Mouse (Mus musculus): ENCODE results near the gene Il1rap. TPM values are rescaled to one million over a fixed set of nuclear protein-coding genes. Genes with fewer than 3 reads are reported as not detected.

Il1rap gene
- polyA plus RNA-seq (2015; fragmentation: Nextera tagmentation; extraction: Ambion mirVana) = 6.8 and 7.7 TPM in 2 replicates

- H3K27ac ChIP-seq = peak within 1 kb of the TSS; percentile 39; the same call in 1 of the 2 replicates
- H3K27me3 ChIP-seq (replicated peaks) = no peaks in the 10 kb centered on the region
- no peaks in the 10 kb centered on the region for H3K36me3 ChIP-seq (replicated peaks)
- ATAC-seq (replicated peaks) = peak; percentile 98
- H3K4me3 ChIP-seq = peak within 1 kb of the TSS; percentile 59
- peak within 1 kb of the TSS; percentile 54 for H3K9ac ChIP-seq
- no peaks in the 10 kb centered on the region for H3K9me3 ChIP-seq
- peaks cover 8% of the 10 kb centered on the region; the same call in 1 of the 2 replicates for H3K4me1 ChIP-seq
- 2% methylated on average over 51 of the region's 51 CpGs for whole genome bisulfite sequencing
- peak within 1 kb of the TSS; percentile 79 for H3K4me2 ChIP-seq
These were observed at the start of gene Il1rap for GRCm38 (mm10) chr16:26581048-26581912. Gene Il1rap, plus strand, starts transcription at chr16:26581704.

DNA sequence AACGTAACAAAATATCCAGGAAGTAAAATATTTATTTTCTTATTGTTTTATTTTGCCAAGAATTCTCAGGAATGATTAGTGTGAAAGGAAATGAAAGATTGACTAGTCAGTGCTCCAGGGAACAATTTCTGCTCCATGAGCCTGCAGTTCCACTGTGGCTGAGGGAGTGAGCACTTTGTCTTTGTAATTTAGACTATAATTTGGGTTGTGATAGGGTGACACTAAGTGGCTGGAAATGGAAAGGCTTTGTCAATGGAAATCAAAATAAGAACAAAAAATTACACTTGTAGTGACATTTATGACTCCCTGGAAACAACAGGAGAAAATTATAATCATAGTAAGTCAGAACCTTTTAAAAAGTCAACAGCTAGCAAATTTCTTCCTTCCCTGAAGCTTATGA lies 49.2 kb upstream of the Il1rap start:
- H3K4me1 ChIP-seq = peaks cover 8% of the 10 kb centered on the region; the same call in 1 of the 2 replicates
- H3K27ac ChIP-seq = no peak overlapping the region
- H3K9me3 ChIP-seq = no peaks in the 10 kb centered on the region
- no peaks in the 10 kb centered on the region for H3K36me3 ChIP-seq (replicated peaks)
- no peak overlapping the region for H3K4me3 ChIP-seq
- 92% methylated on average over 1 of the region's 1 CpGs for WGBS
- H3K4me2 ChIP-seq = no peak overlapping the region
- no peak for ATAC-seq (replicated peaks)
- no peak overlapping the region for H3K9ac ChIP-seq
- H3K27me3 ChIP-seq (replicated peaks) = no peaks in the 10 kb centered on the region

- Histone ChIP-seq H3K4me1 (peaks cover 7% of the 10 kb centered on the region; the same call in 1 of the 2 replicates), H3K4me3 (no peak overlapping the region), H3K9me3 (no peaks in the 10 kb centered on the region), H3K9ac (no peak overlapping the region), H3K27me3 (replicated peaks) (no peaks in the 10 kb centered on the region), H3K4me2 (no peak overlapping the region), H3K36me3 (replicated peaks) (no peaks in the 10 kb centered on the region), H3K27ac (no peak overlapping the region)
- 20% methylated on average over 7 of the region's 7 CpGs for WGBS
- ATAC-seq (replicated peaks) = peak; percentile 72
These were observed 35.2 kb upstream of the Il1rap start for GRCm38 (mm10) chr16:26546170-26546878.

DNA sequence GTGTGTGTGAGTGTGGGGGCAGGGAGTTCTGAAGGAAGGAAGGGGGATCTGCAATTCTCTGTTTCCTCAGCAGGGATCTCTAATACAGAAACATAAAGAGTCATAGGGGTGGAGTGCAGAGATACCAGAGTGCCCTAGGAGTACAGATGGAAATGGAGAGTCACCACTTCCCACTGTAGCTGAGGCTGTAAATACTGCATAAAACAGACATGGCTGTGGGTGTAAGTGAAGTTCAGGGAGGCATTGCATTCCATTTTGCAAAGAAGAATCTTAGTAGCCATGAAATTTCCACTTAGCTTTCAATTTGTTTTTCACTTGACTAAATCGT lies 34.7 kb upstream of the Il1rap start:
- Histone ChIP-seq H3K36me3 (replicated peaks) (no peaks in the 10 kb centered on the region), H3K9ac (no peak overlapping the region), H3K4me1 (peaks cover 7% of the 10 kb centered on the region; the same call in 1 of the 2 replicates), H3K4me3 (no peak overlapping the region), H3K27me3 (replicated peaks) (no peaks in the 10 kb centered on the region), H3K9me3 (no peaks in the 10 kb centered on the region), H3K4me2 (no peak overlapping the region), H3K27ac (no peak overlapping the region)
- peak; percentile 48 for ATAC-seq (replicated peaks)
- WGBS = 82% methylated on average over 1 of the region's 1 CpGs

DNA sequence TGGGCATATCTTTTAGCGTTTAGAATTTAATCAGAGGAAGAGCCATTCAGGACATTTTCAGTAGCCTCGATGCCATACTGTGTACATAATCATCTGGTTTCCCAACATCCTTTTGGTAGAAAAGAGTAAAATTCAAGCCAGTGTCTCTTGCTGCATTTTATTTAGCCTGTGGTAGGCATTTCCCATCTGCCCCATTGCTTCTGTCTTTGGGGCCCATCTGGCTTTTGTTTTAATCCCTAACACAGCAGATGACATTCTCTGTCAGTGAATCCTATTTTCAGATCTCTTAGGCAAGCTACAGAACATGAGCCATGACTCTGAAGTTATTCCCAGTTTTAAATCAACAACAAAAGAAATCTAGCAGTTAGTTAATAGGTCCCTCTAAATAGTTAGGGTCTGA lies 32.3 kb upstream of the Il1rap start:
- Histone ChIP-seq H3K4me3 (no peak overlapping the region), H3K9ac (no peak overlapping the region), H3K27ac (no peak overlapping the region), H3K27me3 (replicated peaks) (no peaks in the 10 kb centered on the region), H3K36me3 (replicated peaks) (no peaks in the 10 kb centered on the region), H3K9me3 (no peaks in the 10 kb centered on the region), H3K4me1 (peaks cover 7% of the 10 kb centered on the region; the same call in 1 of the 2 replicates), H3K4me2 (no peak overlapping the region)
- ATAC-seq (replicated peaks) = no peak
- WGBS = 93% methylated on average over 2 of the region's 2 CpGs

GRCm38 (mm10) chr16:26552234-26552633 lies 29.3 kb upstream of the Il1rap start:
- Histone ChIP-seq H3K27me3 (replicated peaks) (no peaks in the 10 kb centered on the region), H3K9ac (no peak overlapping the region), H3K4me3 (no peak overlapping the region), H3K4me2 (no peak overlapping the region), H3K36me3 (replicated peaks) (no peaks in the 10 kb centered on the region), H3K4me1 (no peaks in the 10 kb centered on the region), H3K9me3 (no peaks in the 10 kb centered on the region), H3K27ac (no peak overlapping the region)
- 95% methylated on average over 3 of the region's 3 CpGs for WGBS
- ATAC-seq (replicated peaks) = no peak

GRCm38 (mm10) chr16:26558797-26559196 lies 22.7 kb upstream of the Il1rap start:
- Histone ChIP-seq H3K9ac (no peak overlapping the region), H3K27ac (no peak overlapping the region), H3K4me2 (no peak overlapping the region), H3K36me3 (replicated peaks) (no peaks in the 10 kb centered on the region), H3K4me1 (no peaks in the 10 kb centered on the region), H3K4me3 (no peak overlapping the region), H3K27me3 (replicated peaks) (no peaks in the 10 kb centered on the region), H3K9me3 (no peaks in the 10 kb centered on the region)
- ATAC-seq (replicated peaks) = no peak
- 100% methylated on average over 1 of the region's 1 CpGs for WGBS

DNA sequence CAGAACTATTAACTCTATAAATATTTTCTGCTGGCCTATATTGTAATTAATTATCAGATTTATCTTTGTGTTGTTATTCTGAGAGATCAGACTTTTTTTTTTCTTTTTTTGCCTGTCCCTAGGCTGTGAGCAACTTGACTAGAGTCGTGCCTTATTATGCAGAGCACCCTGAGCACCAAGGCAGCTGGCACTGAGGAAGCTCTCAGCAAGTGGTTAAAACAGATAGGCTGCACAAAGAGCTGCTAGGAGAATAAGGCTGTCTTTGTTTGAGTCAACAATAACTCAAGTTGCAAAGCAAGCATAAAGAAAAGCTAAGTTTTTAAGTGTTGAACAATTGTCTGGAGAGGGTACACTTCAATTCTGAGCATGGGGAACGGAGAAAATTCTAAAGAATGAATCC lies 19.8 kb upstream of the Il1rap start:
- no peaks in the 10 kb centered on the region for H3K36me3 ChIP-seq (replicated peaks)
- WGBS = 13% methylated on average over 2 of the region's 2 CpGs
- no peaks in the 10 kb centered on the region for H3K4me1 ChIP-seq
- no peak overlapping the region for H3K27ac ChIP-seq
- no peaks in the 10 kb centered on the region for H3K9me3 ChIP-seq
- no peak overlapping the region for H3K4me3 ChIP-seq
- H3K4me2 ChIP-seq = no peak overlapping the region
- no peaks in the 10 kb centered on the region for H3K27me3 ChIP-seq (replicated peaks)
- H3K9ac ChIP-seq = no peak overlapping the region
- no peak for ATAC-seq (replicated peaks)

DNA sequence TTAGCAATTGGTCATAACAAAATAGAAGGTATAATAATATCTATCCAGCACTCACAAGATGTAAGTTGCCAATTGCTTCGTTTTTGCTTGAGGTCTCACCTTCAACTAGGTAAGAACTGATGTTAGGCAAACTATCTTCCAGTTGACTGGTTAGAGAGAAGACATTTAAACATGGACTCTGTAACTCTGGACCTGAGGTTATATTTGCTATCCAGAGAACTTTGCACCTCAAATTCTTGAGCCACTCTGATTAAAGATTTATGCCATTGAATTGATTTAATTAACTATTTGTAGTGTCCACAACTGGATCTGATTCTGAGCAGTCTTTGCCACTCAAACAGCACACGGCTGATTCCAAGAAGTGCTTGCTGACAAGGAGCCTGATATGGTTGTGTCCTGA lies 18.7 kb upstream of the Il1rap start:
- H3K27ac ChIP-seq = no peak overlapping the region
- no peak overlapping the region for H3K4me3 ChIP-seq
- H3K27me3 ChIP-seq (replicated peaks) = no peaks in the 10 kb centered on the region
- ATAC-seq (replicated peaks) = no peak
- WGBS = 85% methylated on average over 2 of the region's 2 CpGs
- no peak overlapping the region for H3K9ac ChIP-seq
- no peaks in the 10 kb centered on the region for H3K36me3 ChIP-seq (replicated peaks)
- no peak overlapping the region for H3K4me2 ChIP-seq
- no peaks in the 10 kb centered on the region for H3K4me1 ChIP-seq
- H3K9me3 ChIP-seq = no peaks in the 10 kb centered on the region

- Histone ChIP-seq H3K36me3 (replicated peaks) (no peaks in the 10 kb centered on the region), H3K9me3 (no peaks in the 10 kb centered on the region), H3K4me1 (no peaks in the 10 kb centered on the region), H3K27ac (no peak overlapping the region), H3K4me3 (no peak overlapping the region), H3K9ac (no peak overlapping the region), H3K27me3 (replicated peaks) (no peaks in the 10 kb centered on the region), H3K4me2 (no peak overlapping the region)
- no peak for ATAC-seq (replicated peaks)
These were observed 12.0 kb upstream of the Il1rap start for GRCm38 (mm10) chr16:26569387-26569978.

DNA sequence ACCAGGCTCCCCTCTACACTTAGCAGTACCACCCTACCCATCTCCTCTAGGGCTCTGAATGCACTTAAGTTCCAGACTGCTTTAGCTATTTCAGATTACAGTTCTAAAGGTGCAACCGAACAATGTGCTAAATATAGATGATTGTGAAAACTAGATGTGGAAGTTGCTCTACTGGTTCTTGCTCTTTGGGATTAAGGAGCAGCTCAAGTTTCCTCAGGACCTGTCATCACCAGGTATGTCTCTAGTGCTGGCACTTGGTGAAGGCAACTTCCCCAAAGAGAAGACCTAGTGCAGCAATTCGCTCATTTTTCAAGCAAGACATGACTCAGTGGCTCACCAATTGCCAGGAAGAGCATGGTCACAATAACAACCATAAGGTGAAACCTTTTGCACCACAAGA lies 9.7 kb upstream of the Il1rap start:
- Histone ChIP-seq H3K4me2 (no peak overlapping the region), H3K4me1 (no peaks in the 10 kb centered on the region), H3K9ac (no peak overlapping the region), H3K27ac (no peak overlapping the region), H3K36me3 (replicated peaks) (no peaks in the 10 kb centered on the region), H3K9me3 (no peaks in the 10 kb centered on the region), H3K4me3 (no peak overlapping the region), H3K27me3 (replicated peaks) (no peaks in the 10 kb centered on the region)
- 93% methylated on average over 2 of the region's 2 CpGs for WGBS
- ATAC-seq (replicated peaks) = no peak

- no peaks in the 10 kb centered on the region for H3K4me1 ChIP-seq
- H3K9me3 ChIP-seq = no peaks in the 10 kb centered on the region
- H3K36me3 ChIP-seq (replicated peaks) = no peaks in the 10 kb centered on the region
- H3K4me3 ChIP-seq = no peak overlapping the region
- no peaks in the 10 kb centered on the region for H3K27me3 ChIP-seq (replicated peaks)
- no peak overlapping the region for H3K27ac ChIP-seq
- 96% methylated on average over 5 of the region's 5 CpGs for WGBS
- H3K9ac ChIP-seq = no peak overlapping the region
- H3K4me2 ChIP-seq = no peak overlapping the region
- ATAC-seq (replicated peaks) = no peak
These were observed 7.3 kb upstream of the Il1rap start for GRCm38 (mm10) chr16:26574173-26574572.
